Comparison of ENCODE assay signal across 7 mouse cellular contexts in genomic region chr7:100372452-100372980, GRCm38 (mm10). TPM values are rescaled to one million over a fixed set of nuclear protein-coding genes. Genes with fewer than 3 reads are reported as not detected.
A peak's percentile ranks its signal among the peaks of the same experiment; 100 is the strongest.
DNase-seq lines count a peak whose midpoint lies in the region; ATAC-seq lines count a peak whose summit lies in the region.

No protein-coding gene starts in this region.

- H3K4me3 ChIP-seq in forebrain, embryonic 12.5 days (replicated peaks): peak overlapping the region; percentile 69
- peak overlapping the region; percentile 78 for H3K4me3 ChIP-seq in liver, embryonic 13.5 days (replicated peaks)
- H3K4me3 ChIP-seq in stomach, embryonic 15.5 days (replicated peaks): peak overlapping the region; percentile 83

- 10% methylated on average over 17 of the region's 17 CpGs for WGBS in forebrain, embryonic 12.5 days
- 7% methylated on average over 17 of the region's 17 CpGs for WGBS in liver, embryonic 13.5 days (ENCODE audit: insufficient replicate concordance)
- WGBS in stomach, embryonic 15.5 days: 4% methylated on average over 17 of the region's 17 CpGs

- peaks cover 26% of the 10 kb centered on the region for H3K36me3 ChIP-seq in forebrain, embryonic 12.5 days (replicated peaks)
- peaks cover 27% of the 10 kb centered on the region for H3K36me3 ChIP-seq in liver, embryonic 13.5 days
- H3K36me3 ChIP-seq in stomach, embryonic 15.5 days: peaks cover 6% of the 10 kb centered on the region; the same call in 1 of the 2 replicates

- peak; percentile 13 for ATAC-seq in CD4-positive, CD25-positive, alpha-beta regulatory T cell, adult 4 months
- no peak for ATAC-seq in forebrain, embryonic 12.5 days (ENCODE audit: low FRiP score)
- no peak for ATAC-seq in liver, embryonic 13.5 days (ENCODE audit: low read depth)
- no peak for ATAC-seq in stomach, embryonic 15.5 days (ENCODE audit: insufficient read depth, low FRiP score, low read depth)

- H3K27me3 ChIP-seq in forebrain, embryonic 12.5 days: no peaks in the 10 kb centered on the region
- H3K27me3 ChIP-seq in liver, embryonic 13.5 days: no peaks in the 10 kb centered on the region
- no peaks in the 10 kb centered on the region for H3K27me3 ChIP-seq in stomach, embryonic 15.5 days (replicated peaks)

- intact Hi-C loops in gastrocnemius, postnatal 14 days (cut with DNase I; ENCODE audit: low total_unique reads): no loop called here

- no peaks in the 10 kb centered on the region for H3K9me3 ChIP-seq in forebrain, embryonic 12.5 days
- no peaks in the 10 kb centered on the region for H3K9me3 ChIP-seq in liver, embryonic 13.5 days (replicated peaks)
- H3K9me3 ChIP-seq in stomach, embryonic 15.5 days: no peaks in the 10 kb centered on the region

- peak overlapping the region; percentile 89 for H3K27ac ChIP-seq in forebrain, embryonic 12.5 days
- H3K27ac ChIP-seq in liver, embryonic 13.5 days: peak overlapping the region; percentile 91
- peak overlapping the region; percentile 87 for H3K27ac ChIP-seq in stomach, embryonic 15.5 days

- peak overlapping the region; percentile 79 for H3K4me2 ChIP-seq in forebrain, embryonic 12.5 days
- H3K4me2 ChIP-seq in liver, embryonic 13.5 days: peak overlapping the region; percentile 88
- peak overlapping the region; percentile 60 for H3K4me2 ChIP-seq in stomach, embryonic 15.5 days

- H3K9ac ChIP-seq in forebrain, embryonic 12.5 days: peak overlapping the region; percentile 62
- peak overlapping the region; percentile 83 for H3K9ac ChIP-seq in liver, embryonic 13.5 days
- H3K9ac ChIP-seq in stomach, embryonic 15.5 days: peak overlapping the region; percentile 46; the same call in 1 of the 2 replicates

- DNase-seq in A20 (ENCODE audit: low read depth, low spot score): peak; percentile 58
- DNase-seq in liver, embryonic 13.5 days: no peak
- no peak for DNase-seq in kidney, postnatal 36 days
- no peak for DNase-seq in gastrocnemius, postnatal 14 days

- peaks cover 21% of the 10 kb centered on the region for H3K4me1 ChIP-seq in forebrain, embryonic 12.5 days
- H3K4me1 ChIP-seq in liver, embryonic 13.5 days (replicated peaks): peaks cover 25% of the 10 kb centered on the region
- peaks cover 6% of the 10 kb centered on the region; the same call in 1 of the 2 replicates for H3K4me1 ChIP-seq in stomach, embryonic 15.5 days

RNA-seq across cellular contexts. Expression of gene Ppme1, which starts 0.4 kb away (rescaled TPM):
- polyA plus RNA-seq in CD4-positive, CD25-positive, alpha-beta regulatory T cell, adult 4 months (2017; shearing (Covaris generic)): 10 to 100 TPM; 20.8 to 23.7 TPM
- 103 TPM in 2 replicates for polyA plus RNA-seq in forebrain, embryonic 12.5 days (2016; fragmentation: Nextera tagmentation; extraction: Ambion mirVana)
- polyA plus RNA-seq in liver, embryonic 13.5 days (2015; fragmentation: Nextera tagmentation; extraction: Ambion mirVana): 24.0 and 26.3 TPM in 2 replicates
- polyA plus RNA-seq in stomach, embryonic 15.5 days (2015; fragmentation: Nextera tagmentation; extraction: Ambion mirVana): 51.4 TPM in 2 replicates
- total RNA-seq in gastrocnemius, postnatal 14 days (2021): 10 to 100 TPM; 25.1 to 26.8 TPM

RNA-seq across cellular contexts. Expression of gene C2cd3, which starts 0.5 kb away (rescaled TPM):
- polyA plus RNA-seq in CD4-positive, CD25-positive, alpha-beta regulatory T cell, adult 4 months (2017; shearing (Covaris generic)): 10 to 100 TPM; 34.1 to 35.9 TPM
- polyA plus RNA-seq in forebrain, embryonic 12.5 days (2016; fragmentation: Nextera tagmentation; extraction: Ambion mirVana): 44.3 and 49.5 TPM in 2 replicates
- 8.5 and 10.3 TPM in 2 replicates for polyA plus RNA-seq in liver, embryonic 13.5 days (2015; fragmentation: Nextera tagmentation; extraction: Ambion mirVana)
- polyA plus RNA-seq in stomach, embryonic 15.5 days (2015; fragmentation: Nextera tagmentation; extraction: Ambion mirVana): 17.7 and 18.5 TPM in 2 replicates
- 1 to 10 TPM; 5.5 to 6.0 TPM for total RNA-seq in gastrocnemius, postnatal 14 days (2021)
